Mouse (Mus musculus): Measurements from ENCODE around the gene Rbfox1.

GRCm38 (mm10) chr16:5864350-5864749 lies 20.8 kb upstream of the Rbfox1 start:
- no peak for TF ChIP-seq CTCF (IDR thresholded peaks at IDR 0.05)
- no peak for TF ChIP-seq POLR2A (IDR thresholded peaks at IDR 0.05; ENCODE audit: insufficient read depth, low read depth, low read length)
